Mouse (Mus musculus): ENCODE results near the gene AY074887.

Gene AY074887

GRCm38 (mm10) chr9:54915576-54915975 lies 35.2 kb downstream of the AY074887 start:
- DNase-seq: no peak

GRCm38 (mm10) chr9:54909446-54909845 lies 41.4 kb downstream of the AY074887 start:
- DNase-seq: no peak
